Mouse (Mus musculus): ENCODE measurements around the gene Tuba1a.

Gene Tuba1a

DNA sequence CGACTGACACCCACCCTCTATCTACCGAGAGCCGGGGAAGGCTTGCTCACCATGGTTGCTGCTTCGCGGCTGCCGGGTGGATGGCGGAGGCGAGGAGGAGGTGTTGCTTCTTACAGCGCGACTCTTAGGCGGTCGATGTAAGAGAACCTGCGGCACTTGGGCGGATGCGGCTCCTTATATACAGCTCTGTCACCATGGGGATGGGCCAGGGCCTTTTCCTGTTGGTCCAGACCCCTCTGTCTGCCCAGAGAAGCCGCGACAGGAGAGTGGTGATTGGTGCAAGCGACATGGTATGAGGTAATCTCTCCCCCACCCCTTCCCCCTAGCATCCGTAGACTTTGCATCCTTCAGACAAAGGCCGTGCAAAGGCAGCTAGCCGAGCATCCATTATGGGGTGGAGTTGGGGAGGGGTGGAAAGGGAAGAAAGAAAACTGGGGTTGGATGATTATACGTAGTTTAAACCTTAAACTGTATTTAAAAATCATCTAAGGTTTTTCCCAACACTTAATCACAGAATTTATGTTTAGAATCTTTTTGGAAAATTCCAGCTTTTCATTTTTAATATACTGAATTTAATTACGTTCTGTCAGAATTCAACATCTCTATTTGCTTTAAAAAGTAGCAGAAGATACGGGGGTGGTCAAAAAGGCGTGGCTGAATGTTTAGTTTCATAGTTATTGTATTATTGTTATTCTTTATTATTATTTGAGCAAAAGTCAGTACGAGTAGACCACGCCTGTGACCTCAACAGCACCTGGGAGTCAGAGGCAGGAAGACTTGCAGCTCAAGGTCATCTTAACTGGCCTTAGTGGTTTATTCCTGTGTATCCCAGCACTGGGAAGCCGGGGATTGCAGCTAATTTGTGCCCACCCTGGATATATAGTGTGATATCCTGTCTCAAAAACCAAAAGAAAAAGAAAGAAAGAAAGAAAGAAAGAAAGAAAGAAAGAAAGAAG is at the start of gene Tuba1a, which contains the start of gene Gm49450:
TSS of gene Tuba1a (minus strand) at position 303 of the 956 bp plus-strand sequence.
TSS of gene Gm49450 (minus strand) at position 151 of the 956 bp plus-strand sequence.
- DNase-seq (ENCODE audit: extremely low read depth, low read depth), result peak; percentile 96

GRCm38 (mm10) chr15:99001451-99001931 is 48.0 kb upstream of the Tuba1a start:
- no peak for DNase-seq (ENCODE audit: extremely low read depth, low read depth)

DNA sequence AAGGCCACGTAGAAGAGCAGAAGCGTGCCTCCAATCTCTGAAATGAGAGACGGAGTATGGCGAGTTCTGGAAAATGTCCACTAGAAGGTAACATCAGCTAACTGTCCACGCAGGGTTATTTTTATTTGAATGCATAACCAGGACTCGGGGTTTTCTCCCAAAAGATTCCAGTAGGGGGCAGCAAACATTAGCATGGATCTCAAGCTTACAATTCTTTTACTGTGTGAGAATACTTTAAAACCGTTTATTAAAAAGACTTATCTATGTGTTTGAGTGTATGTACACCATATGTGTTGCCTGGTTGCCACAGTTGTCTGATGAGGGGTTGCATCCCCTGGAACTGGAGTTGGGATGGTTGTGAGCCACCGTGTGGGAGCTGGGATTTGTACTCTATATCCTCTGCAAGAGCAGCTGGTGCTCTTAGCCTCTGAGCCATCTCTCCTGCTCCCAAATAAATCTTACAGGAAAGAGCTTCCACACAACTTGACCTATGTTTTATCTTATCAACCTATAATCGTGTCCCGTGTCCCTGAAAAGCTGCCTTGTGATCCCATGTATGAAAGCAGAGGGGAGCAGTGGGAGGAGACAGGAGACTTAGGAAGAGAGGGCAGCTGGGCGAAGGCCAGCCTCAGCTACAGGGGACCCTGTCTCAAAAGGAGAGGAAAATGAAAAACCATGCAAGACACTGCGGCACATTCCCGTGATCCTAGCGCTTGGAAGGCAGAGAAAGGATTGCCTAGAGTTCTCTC is 47.2 kb upstream of the Tuba1a start:
- peak; percentile 79 for DNase-seq (ENCODE audit: extremely low read depth, low read depth)

GRCm38 (mm10) chr15:98998775-98999157 is 45.3 kb upstream of the Tuba1a start:
- no peak for DNase-seq (ENCODE audit: extremely low read depth, low read depth)

DNA sequence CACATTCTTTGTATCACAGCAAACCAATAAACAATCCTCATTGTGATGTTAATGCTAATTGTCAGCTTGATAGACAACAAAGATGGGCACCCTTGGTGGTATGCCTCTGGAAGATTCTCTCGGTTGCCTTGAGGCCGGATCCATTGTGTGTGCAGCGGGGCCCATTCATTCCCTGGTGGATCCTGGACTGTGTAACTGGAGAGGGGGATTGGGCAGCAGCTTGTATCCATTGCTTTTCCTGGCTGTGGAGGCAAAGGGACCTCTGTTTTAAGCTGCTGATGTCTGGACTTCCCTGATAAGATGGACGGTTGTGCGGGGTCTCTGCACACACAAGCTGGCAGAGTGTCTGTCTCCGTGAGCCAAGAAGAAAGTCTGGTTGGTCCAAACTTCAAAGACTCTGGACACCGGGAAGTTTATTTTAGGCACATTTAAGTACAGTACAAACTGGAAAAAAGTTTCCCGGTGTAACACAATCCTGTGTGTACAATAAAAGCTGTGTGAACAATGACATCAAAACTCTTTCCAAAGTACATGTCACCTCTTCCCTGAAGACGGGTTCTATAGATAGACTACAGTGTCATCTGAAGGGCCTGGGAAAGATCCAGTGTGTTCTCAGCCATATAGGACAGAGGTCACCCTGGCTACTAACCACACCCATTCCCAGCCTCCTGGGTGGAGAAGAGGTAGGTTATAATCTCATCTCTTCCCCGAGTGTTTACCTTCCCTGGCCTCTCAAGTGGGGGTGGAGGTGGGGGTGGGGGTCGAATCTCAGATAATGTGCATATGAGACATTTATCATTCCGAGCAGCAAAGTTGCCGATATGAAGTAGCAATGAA is 44.7 kb upstream of the Tuba1a start:
- DNase-seq (ENCODE audit: extremely low read depth, low read depth), result no peak

DNA sequence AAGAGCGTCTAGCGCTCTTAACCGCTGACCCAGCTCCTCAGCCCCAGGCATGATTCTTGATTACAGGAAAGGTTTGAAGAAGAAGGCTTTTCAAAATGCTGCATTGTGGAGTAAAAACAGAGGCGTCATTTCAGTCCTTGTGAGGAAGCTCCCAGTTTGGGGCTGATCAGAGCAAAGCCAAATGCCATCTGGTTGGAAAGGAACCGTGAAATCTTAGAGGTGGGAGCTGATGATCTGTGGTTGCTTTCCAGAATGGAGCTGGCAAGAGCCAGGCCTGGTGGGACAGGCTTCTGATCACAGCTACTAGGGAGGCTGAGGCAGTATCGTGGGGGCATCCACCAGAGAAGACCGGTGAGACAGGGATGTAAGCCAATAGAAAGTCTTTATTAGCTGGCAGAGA is 43.3 kb upstream of the Tuba1a start:
- no peak for DNase-seq (ENCODE audit: extremely low read depth, low read depth)

DNA sequence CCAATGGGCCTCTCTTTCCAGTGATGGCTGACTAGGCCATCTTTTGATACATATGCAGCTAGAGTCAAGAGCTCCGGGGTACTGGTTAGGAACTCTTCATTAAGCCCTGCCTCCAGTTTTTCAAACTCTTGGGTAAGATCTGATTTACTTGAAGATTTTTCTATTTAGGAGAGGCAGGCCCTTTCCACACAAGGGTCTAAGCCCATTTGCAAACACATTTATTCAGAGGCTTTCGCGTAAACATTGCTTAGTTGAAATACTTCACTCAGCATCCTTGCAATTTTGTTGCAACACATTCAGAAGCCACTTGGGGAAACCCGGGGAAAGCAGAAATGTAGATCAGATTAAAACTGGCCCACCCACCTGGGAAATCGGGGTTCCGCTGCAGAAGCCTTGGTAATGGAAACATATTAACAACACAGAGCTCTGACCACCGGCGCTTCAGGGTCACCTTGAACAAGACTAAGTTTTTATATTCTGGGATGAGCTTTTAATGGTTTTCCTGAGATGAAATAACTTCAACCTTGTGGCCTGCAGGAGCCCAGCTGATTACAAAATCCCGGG is 41.5 kb upstream of the Tuba1a start:
- no peak for DNase-seq (ENCODE audit: extremely low read depth, low read depth)

DNA sequence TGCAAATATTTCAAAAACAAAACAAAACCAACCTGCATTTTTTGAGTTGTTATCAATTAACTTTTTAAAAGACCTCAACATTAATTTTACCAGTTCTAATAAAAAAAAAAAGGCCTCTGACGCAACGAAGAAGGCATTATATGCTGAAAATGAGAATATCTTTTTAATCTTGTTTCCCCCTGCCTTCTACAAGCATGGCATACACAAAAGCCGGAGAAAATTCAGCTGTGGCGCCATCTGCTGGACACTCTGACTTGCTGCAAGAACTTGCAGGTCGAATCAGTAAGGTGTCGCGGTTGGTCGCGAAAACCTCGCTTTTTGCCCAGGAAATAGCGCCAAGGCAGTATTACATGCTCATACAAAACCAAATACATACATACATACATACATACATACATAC is 40.4 kb upstream of the Tuba1a start:
- peak; percentile 92 for DNase-seq (ENCODE audit: extremely low read depth, low read depth)

DNA sequence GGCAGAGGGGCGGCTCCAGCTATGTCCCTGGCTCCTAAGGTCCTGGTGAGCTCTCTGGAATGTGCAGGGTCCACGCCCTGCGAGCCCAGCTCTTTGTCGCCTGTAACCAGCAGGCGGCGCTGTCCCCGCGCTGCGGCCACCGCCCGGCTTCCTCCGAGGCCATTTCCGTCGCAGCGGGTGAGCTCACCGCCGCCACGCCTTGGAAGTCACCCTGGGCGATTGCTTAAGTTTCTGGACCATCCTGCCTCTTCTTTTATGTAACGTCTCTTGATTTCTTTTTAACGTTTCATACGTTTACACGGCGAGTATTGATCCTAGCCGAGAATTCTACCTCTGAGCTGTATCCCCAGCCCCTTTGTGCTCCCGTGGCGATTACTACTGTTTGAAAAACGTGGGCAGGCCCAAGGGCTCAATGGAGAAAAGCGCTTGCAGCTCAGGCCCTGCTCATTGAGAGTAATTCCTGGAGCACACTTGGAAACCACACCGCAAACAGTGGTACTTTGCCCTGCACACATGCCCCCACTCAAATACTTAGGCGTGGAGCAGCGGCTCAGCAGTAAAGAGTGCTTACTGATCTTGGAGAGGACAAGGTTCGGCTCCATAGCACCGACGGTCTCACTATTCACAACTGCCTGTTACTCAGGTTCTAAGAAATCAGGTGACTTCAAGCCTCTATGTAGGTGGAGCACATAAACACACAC is 39.7 kb upstream of the Tuba1a start:
- peak; percentile 81 for DNase-seq (ENCODE audit: extremely low read depth, low read depth)

GRCm38 (mm10) chr15:98992086-98992912 is 38.8 kb upstream of the Tuba1a start:
- peak; percentile 97 for DNase-seq (ENCODE audit: extremely low read depth, low read depth)

GRCm38 (mm10) chr15:98991540-98992050 is 38.1 kb upstream of the Tuba1a start:
- DNase-seq (ENCODE audit: extremely low read depth, low read depth), result no peak

DNA sequence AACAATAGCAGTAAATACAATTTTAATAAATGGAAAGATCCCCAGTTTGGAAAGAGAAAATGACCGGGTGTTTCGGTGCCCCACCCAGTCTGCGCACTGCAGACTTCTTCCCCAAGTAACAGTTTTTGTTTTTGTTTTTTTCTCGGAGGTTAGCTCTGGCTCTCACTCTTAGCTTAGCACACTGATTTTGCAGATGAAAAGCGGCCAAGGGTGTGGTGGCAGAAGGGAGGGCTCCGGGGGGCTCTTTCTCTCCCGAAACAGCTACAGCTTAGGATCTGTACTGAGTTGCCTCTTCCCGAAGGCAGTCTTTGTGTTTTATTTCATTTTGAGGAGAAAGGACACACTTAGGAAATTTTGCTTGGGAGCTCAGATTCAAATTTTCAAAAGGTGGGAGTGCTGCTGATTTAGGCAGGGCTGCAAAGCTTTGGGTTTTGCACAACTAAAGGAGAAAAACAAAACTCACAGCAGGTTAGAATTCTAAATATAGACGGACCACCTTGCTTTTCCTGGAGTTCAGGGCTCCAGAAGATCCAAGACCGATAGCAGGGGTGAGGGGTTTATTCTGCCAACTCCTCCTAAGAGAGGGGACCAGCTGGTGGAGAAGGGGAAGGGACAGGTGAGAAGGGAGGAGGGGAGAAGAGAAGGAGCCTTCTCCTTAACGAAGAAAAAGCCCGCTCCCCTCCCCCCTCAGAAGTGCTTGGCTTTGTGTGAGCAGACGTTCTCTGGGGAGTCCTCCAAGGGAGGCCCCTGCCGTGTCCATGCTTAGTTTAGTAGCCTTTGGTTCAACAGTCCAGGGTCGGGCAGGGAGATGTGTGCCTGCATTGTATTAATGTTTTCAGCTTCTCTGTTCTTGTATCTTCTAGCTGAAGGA is 37.4 kb upstream of the Tuba1a start:
- no peak for DNase-seq (ENCODE audit: extremely low read depth, low read depth)

- DNase-seq (ENCODE audit: extremely low read depth, low read depth), result no peak
Observed at GRCm38 (mm10) chr15:98989701-98990430, 36.4 kb upstream of the Tuba1a start.

DNA sequence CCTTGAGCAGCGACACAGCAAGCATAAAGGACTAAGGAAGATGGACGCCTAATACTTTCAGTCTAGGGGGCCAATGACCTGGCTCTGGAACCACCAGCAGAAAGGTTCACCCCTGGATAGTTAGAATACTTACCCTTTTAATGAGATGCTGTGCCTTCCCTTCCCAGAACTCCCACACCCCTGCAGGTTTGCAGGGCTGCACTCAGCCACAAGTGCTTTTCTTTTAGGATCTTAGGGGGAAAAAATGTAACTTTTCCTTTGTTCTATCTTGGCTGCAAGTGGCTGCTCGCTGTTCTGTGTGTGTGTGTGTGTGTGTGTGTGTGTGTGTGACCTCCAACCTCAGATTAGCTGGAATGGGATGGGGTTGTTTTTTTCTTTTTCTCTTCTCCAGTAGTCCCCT is 35.3 kb upstream of the Tuba1a start:
- no peak for DNase-seq (ENCODE audit: extremely low read depth, low read depth)

DNA sequence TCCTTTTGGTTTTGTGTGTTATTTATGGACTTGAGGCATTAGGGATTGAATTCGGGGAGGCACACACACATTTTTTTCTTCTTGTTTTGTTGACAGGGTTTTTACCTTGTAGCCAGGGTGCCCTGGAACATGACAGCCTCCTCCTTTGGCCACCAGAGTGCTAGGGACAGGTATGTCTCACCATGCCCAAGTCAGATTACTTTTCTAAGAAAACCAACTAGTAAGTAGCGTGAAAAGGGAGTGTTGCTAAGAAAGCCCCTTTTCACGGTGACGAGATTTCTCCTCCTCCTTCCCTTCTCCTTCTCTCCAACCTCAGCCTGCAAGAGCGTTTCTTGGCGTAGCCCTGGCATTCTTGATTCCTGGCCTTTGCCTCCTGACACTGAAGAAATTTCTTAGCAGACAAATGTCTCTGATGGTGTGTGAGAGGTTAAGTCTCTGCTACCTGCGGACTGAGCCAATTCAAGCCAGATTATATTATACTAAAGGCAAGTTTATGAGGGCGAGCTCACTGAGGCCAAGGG is 34.2 kb upstream of the Tuba1a start:
- DNase-seq (ENCODE audit: extremely low read depth, low read depth), result no peak

GRCm38 (mm10) chr15:98987077-98987630 is 33.7 kb upstream of the Tuba1a start:
- DNase-seq (ENCODE audit: extremely low read depth, low read depth), result no peak
